Mouse (Mus musculus): ENCODE results near the gene Klrb1. TPM values are rescaled to one million over a fixed set of nuclear protein-coding genes. Genes with fewer than 3 reads are reported as not detected.
"Not testable (repeated sequence)": the region's sequence is repeated elsewhere in the genome, so short reads cannot be mapped to it uniquely, and the experiment has no call there.

The Klrb1 gene
- polyA plus RNA-seq, 1 experiment: not detected

DNA sequence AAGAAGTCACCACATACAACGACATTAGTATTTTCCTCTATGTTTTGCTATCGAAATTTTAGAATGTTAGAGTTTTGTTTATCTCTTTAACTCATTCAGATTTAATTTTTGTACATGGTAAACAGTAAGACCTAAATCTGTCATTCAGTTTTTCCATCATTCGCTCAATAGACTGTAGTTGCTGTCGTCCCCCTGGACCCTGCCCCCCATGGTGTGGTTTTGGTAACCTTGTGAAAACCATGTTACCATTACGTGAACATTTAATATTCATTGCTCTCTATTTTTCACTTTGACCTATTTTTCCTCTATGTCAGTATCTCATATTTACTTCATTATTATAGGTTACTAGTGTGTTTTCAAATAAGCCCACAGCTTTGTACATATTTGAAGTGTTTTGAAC, 41.7 kb upstream of the Klrb1 start:
- Histone ChIP-seq H3K79me2 (ENCODE audit: control insufficient read depth, insufficient read depth) (no peaks in the 10 kb centered on the region), H3ac (ENCODE audit: control insufficient read depth, insufficient read length, low read depth) (no peak overlapping the region), H3K79me3 (ENCODE audit: low read depth) (no peaks in the 10 kb centered on the region), H3K4me3 (ENCODE audit: insufficient read depth, poor library complexity, severe bottlenecking) (no peak overlapping the region), H3K36me3 (ENCODE audit: control insufficient read depth, insufficient read depth) (no peaks in the 10 kb centered on the region), H3K27me3 (ENCODE audit: control insufficient read depth, insufficient read depth, insufficient read length) (no peaks in the 10 kb centered on the region)
- TF ChIP-seq MYOG (IDR thresholded peaks at IDR 0.05; ENCODE audit: control insufficient read depth, extremely low read depth, insufficient read length) (no peak), FOSL1 (IDR thresholded peaks at IDR 0.05; ENCODE audit: insufficient read depth, low read length, poor library complexity, severe bottlenecking) (no peak), CTCF (IDR thresholded peaks at IDR 0.05; ENCODE audit: control insufficient read depth, insufficient read depth, insufficient read length) (no peak), MYOD1 (IDR thresholded peaks at IDR 0.05; ENCODE audit: control insufficient read depth, insufficient read length, low read depth) (no peak), CEBPB (IDR thresholded peaks at IDR 0.05; ENCODE audit: low read depth) (no peak), USF1 (IDR thresholded peaks at IDR 0.05; ENCODE audit: low read depth) (no peak)

DNA sequence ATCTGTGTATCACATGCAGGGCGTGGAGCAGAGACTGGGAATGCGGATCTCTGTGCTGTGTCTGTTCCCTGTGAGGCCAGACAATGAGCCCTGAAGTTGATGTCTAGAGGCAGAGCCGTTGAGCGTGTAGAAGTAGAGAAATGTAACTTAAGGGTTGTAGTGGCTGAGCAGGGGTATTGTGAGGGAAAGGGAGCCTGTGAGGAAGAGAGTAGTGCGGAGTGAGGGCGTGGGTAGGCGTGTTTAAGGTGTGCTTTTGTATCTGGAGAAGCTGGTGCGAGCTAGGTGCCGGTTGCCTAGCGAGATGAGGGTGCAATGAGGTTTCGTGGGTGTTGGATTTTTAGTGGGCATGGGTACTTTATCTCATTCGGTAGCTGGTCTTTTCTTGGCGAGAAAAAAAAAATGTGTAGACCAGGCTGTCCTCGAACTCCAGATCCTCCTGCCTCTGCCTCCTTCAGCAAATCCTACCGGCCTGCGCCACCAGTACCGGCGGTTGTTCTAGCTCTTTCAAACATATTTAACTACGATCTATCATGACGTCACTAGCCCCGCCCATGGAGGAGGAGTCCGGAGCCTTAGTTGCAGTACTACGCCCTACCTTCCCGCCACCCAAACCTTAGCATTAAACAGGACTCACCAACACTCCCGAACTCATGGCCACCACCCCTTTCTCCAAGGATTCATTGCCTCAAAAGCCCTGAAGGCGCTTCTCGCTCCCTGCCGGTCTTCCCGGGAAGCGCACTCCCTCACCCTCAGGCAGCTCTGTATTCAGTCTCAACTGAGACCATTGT, 41.1 kb upstream of the Klrb1 start:
- H3K4me3 ChIP-seq (ENCODE audit: insufficient read depth, poor library complexity, severe bottlenecking): no peak overlapping the region
- TF ChIP-seq MAX (IDR thresholded peaks at IDR 0.05) (no peak), CTCF (IDR thresholded peaks at IDR 0.05; ENCODE audit: control insufficient read depth, insufficient read depth, insufficient read length) (peak; percentile 7)

DNA sequence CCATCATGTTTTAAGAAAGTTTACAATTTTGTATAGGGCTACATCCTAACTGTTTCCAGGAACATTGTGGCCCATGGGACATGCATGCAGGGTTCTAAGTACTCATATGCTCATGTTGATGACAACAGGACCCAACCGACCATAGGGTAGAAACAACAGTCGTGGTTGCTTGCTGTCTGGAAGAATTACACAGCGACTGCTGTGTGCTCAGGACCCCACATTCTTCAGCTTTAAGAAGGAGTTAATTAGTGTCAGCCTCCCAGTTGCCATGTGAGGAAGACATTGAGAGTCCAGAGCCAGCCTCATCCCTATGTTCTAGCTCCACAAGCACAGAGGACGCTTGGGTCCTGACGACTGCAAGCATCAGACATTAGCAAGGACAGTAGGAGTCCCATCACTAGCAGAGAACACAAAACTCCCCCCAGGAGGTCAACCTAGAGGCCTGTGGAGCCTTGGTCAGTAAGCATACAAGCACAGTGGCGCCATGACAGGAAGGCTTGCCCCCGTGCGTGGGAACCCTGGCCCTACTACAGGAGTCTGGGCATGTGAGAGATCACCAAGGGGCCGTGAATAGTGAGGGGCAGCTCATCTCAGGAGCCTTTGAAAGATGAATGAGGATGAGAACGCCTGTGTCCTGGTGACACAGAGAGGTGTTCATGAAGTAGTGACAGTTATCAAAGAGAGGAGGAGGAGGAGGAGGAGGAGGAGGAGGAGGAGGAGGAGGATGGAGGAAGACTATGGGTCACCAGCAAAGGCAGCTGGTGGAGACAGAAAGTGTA, 40.2 kb upstream of the Klrb1 start:
- H3K36me3 ChIP-seq (ENCODE audit: control insufficient read depth, insufficient read depth); H3K27me3 ChIP-seq (ENCODE audit: control insufficient read depth, insufficient read depth, insufficient read length); H3K4me3 ChIP-seq (ENCODE audit: insufficient read depth, poor library complexity, severe bottlenecking): not testable (repeated sequence)

More for the DNA sequence above, 41.1 kb upstream of the Klrb1 start:
- H3K79me3 ChIP-seq (ENCODE audit: low read depth): no peaks in the 10 kb centered on the region
- no peaks in the 10 kb centered on the region for H3K27me3 ChIP-seq (ENCODE audit: control insufficient read depth, insufficient read depth, insufficient read length)
- H3ac ChIP-seq (ENCODE audit: control insufficient read depth, insufficient read length, low read depth): no peak overlapping the region
- no peaks in the 10 kb centered on the region for H3K36me3 ChIP-seq (ENCODE audit: control insufficient read depth, insufficient read depth)
- H3K79me2 ChIP-seq (ENCODE audit: control insufficient read depth, insufficient read depth): no peaks in the 10 kb centered on the region

DNA sequence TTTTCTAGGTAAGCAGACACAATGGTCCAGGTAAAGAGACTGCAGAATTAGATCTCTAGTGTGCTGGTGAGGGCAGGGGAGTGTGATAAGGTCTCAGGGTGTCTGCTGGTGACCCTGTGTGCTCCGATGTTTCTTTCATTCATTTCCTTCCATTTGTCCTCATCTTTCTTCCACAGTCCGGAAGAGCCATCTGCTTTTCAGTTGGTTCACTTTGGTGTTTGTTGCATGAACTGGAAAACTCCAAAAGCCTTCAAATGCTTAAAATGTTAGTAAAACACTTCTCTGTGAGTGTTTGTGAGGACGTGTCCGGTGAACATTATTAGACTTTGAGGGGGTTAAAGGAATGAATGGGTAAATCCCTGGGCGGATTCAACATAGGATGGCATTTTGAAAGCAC, 38.3 kb upstream of the Klrb1 start:
- no peak for TF ChIP-seq USF1 (IDR thresholded peaks at IDR 0.05; ENCODE audit: low read depth)
- no peak for TF ChIP-seq MYOD1 (IDR thresholded peaks at IDR 0.05; ENCODE audit: control insufficient read depth, insufficient read length, low read depth)
- TF ChIP-seq MAX (IDR thresholded peaks at IDR 0.05): no peak
- no peak for TF ChIP-seq MYOG (IDR thresholded peaks at IDR 0.05; ENCODE audit: control insufficient read depth, extremely low read depth, insufficient read length)
- TF ChIP-seq CTCF (IDR thresholded peaks at IDR 0.05; ENCODE audit: control insufficient read depth, insufficient read depth, insufficient read length): no peak
- TF ChIP-seq CEBPB (IDR thresholded peaks at IDR 0.05; ENCODE audit: low read depth): no peak
- TF ChIP-seq FOSL1 (IDR thresholded peaks at IDR 0.05; ENCODE audit: insufficient read depth, low read length, poor library complexity, severe bottlenecking): no peak
- Histone ChIP-seq H3ac (ENCODE audit: control insufficient read depth, insufficient read length, low read depth) (no peak overlapping the region), H3K79me3 (ENCODE audit: low read depth) (no peaks in the 10 kb centered on the region), H3K4me3 (ENCODE audit: insufficient read depth, poor library complexity, severe bottlenecking) (peak overlapping the region; percentile 55), H3K79me2 (ENCODE audit: control insufficient read depth, insufficient read depth) (no peaks in the 10 kb centered on the region), H3K36me3 (ENCODE audit: control insufficient read depth, insufficient read depth) (no peaks in the 10 kb centered on the region), H3K27me3 (ENCODE audit: control insufficient read depth, insufficient read depth, insufficient read length) (no peaks in the 10 kb centered on the region)

More for the DNA sequence above, 40.2 kb upstream of the Klrb1 start:
- H3K79me2 ChIP-seq (ENCODE audit: control insufficient read depth, insufficient read depth); H3K79me3 ChIP-seq (ENCODE audit: low read depth); H3ac ChIP-seq (ENCODE audit: control insufficient read depth, insufficient read length, low read depth): not testable (repeated sequence)

DNA sequence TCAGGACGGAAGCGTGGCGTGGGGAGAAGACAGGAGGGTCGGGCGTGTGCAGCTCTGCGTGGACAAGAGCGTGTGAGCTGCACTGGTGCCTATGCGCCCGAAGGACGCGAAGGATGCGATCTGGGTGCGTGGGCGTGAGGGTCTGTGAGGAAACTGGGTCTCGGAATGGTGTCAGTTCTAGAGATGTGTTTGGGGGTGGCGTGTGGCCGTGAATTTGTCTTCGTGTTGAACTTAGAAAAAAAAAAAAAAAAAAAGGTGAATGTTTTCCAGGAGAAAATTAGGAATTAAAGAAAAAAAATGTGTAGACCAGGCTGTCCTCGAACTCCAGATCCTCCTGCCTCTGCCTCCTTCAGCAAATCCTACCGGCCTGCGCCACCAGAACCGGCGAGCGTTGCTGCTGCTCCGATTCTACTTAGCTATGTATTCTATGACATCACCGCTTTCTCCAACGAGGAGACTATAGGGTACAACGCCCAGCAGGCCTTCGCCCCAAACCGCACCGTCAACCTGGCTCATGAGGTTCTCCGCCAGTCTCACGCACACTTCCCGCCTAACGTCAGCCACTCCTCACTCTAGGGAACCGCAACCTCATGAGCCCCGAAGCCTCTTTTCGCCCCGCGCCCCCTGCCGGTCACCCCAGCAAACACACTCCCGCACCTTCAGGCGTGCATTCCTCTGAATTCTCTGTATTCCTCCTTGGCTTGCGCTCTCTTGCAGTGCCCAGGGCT, 37.7 kb upstream of the Klrb1 start:
- not testable (repeated sequence) for H3K27me3 ChIP-seq (ENCODE audit: control insufficient read depth, insufficient read depth, insufficient read length); H3K79me2 ChIP-seq (ENCODE audit: control insufficient read depth, insufficient read depth); H3K36me3 ChIP-seq (ENCODE audit: control insufficient read depth, insufficient read depth); H3K79me3 ChIP-seq (ENCODE audit: low read depth)
- Histone ChIP-seq H3ac (ENCODE audit: control insufficient read depth, insufficient read length, low read depth) (peak overlapping the region; percentile 68), H3K4me3 (ENCODE audit: insufficient read depth, poor library complexity, severe bottlenecking) (peak overlapping the region; percentile 55)
- peak; percentile 44 for TF ChIP-seq CTCF (IDR thresholded peaks at IDR 0.05; ENCODE audit: control insufficient read depth, insufficient read depth, insufficient read length)

DNA sequence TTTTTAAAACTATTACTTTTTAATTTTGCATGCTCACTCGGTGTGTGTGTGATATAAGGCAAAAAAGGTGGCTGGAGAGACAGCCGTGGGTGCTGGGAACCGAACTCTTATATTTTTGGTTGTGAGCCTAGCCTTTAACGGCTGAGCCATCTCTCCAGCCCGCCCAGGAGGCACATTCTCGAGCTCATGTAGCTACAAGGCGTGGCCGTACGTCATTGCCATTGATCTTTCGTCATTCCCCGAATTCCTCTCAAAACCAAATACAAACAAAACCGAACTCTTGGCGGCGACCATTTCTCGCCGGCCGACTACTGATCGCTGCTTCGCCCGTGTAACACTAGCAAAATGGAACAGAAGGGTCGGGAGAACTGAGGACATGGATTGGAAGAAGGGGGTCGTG, 37.2 kb upstream of the Klrb1 start:
- not testable (repeated sequence) for H3K79me2 ChIP-seq (ENCODE audit: control insufficient read depth, insufficient read depth); H3K36me3 ChIP-seq (ENCODE audit: control insufficient read depth, insufficient read depth); H3K27me3 ChIP-seq (ENCODE audit: control insufficient read depth, insufficient read depth, insufficient read length); H3K79me3 ChIP-seq (ENCODE audit: low read depth)
- peak overlapping the region; percentile 66 for H3ac ChIP-seq (ENCODE audit: control insufficient read depth, insufficient read length, low read depth)
- peak overlapping the region; percentile 55 for H3K4me3 ChIP-seq (ENCODE audit: insufficient read depth, poor library complexity, severe bottlenecking)
